Mouse (Mus musculus) liver, postnatal 0 days (tissue): Measurements from ENCODE around the gene Wdr54. TPM values are rescaled to one million over a fixed set of nuclear protein-coding genes. Genes with fewer than 3 reads are reported as not detected.
A peak's percentile ranks its signal among the peaks of the same experiment; 100 is the strongest.
"Not testable (repeated sequence)": the region's sequence is repeated elsewhere in the genome, so short reads cannot be mapped to it uniquely, and the experiment has no call there.

Source experiments
- ATAC-seq: fragments of 200-750 bp; cut with Nextera tagmentation; 2 replicates; pipeline ENCODE4 v1.8.0; 2017; ENCODE audit warnings: mild to moderate bottlenecking, moderate library complexity
- DNase-seq: peaks from one replicate; pipeline ENCODE4 v3.0.0-alpha.2; 2016
- H3K27ac ChIP-seq: fragments of 300-500 bp; sonication (generic); 2 replicates; pipeline ENCODE4 v1.5.1; 2014; ENCODE audit warnings: antibody characterized with exemption, moderate library complexity, mild to moderate bottlenecking, low read depth
- H3K27me3 ChIP-seq: fragments of 300-500 bp; sonication (generic); 2 replicates; pipeline ENCODE4 v1.6.1; 2014; ENCODE audit warnings: low read length, control low read depth, mixed read lengths; ENCODE audit not compliant: insufficient read depth
- H3K36me3 ChIP-seq: fragments of 300-500 bp; sonication (generic); replicated peaks from 2 replicates; pipeline ENCODE4 v1.6.1; 2014; ENCODE audit warnings: mild to moderate bottlenecking, control low read depth, low read length, moderate library complexity, mixed read lengths; ENCODE audit not compliant: insufficient read depth
- H3K4me1 ChIP-seq: fragments of 300-500 bp; sonication (generic); 2 replicates; pipeline ENCODE4 v1.6.1; 2014; ENCODE audit warnings: antibody characterized with exemption, mild to moderate bottlenecking, control low read depth; ENCODE audit not compliant: insufficient read depth
- H3K4me2 ChIP-seq: fragments of 300-500 bp; sonication (generic); 2 replicates; pipeline ENCODE4 v1.6.1; 2014; ENCODE audit warnings: low read depth, mild to moderate bottlenecking, low read length, moderate library complexity, mixed read lengths
- H3K4me3 ChIP-seq: fragments of 300-500 bp; sonication (generic); 2 replicates; pipeline ENCODE4 v1.5.1; 2014; ENCODE audit warnings: low read depth, low read length
- H3K9ac ChIP-seq: fragments of 300-500 bp; sonication (generic); replicated peaks from 2 replicates; pipeline ENCODE4 v1.6.1; 2014; ENCODE audit warnings: mild to moderate bottlenecking, moderate library complexity
- H3K9me3 ChIP-seq: fragments of 300-500 bp; sonication (generic); 2 replicates; pipeline ENCODE4 v1.6.1; 2016; ENCODE audit warnings: mild to moderate bottlenecking, control low read depth, low read length, mixed read lengths
- CTCF ChIP-seq: sonication (generic); IDR thresholded peaks from 2 replicates; pipeline ENCODE4 v1.5.1; 2016; ENCODE audit warnings: antibody characterized with exemption, low read depth
- EP300 ChIP-seq: IDR thresholded peaks from 2 replicates; pipeline ENCODE4 v1.6.1; 2016; ENCODE audit warnings: antibody characterized with exemption, low read depth, mild to moderate bottlenecking
- WGBS: fragments of 180-500 bp; shearing (Covaris S2); extraction: QIAGEN DNeasy Blood & Tissue Kit; methylation state at CpG from one replicate; pipeline ENCODE4 v1.1.7; 2014; ENCODE audit not compliant: insufficient replicate concordance; 5-methylcytosine and 5-hydroxymethylcytosine counted together
- polyA plus RNA-seq: library from polyadenylated mRNA; unstranded; fragments of >200 nt; fragmentation: Nextera tagmentation; extraction: Ambion mirVana; gene quantifications from 2 replicates; pipeline ENCODE4 v1.2.1, GENCODE M21; 2015

The Wdr54 gene
- polyA plus RNA-seq, 1 experiment from 2014 or later, result 0.20 TPM

GRCm38 (mm10) chr6:83162701-83163100 is 6.5 kb upstream of the Wdr54 start:
- peak overlapping the region; percentile 79 for H3K4me2 ChIP-seq
- ATAC-seq (0 out of 2 replicates have a peak, but pooled peaks have one; percentile 12), DNase-seq (peak; percentile 74)
- H3K9ac ChIP-seq, result peak overlapping the region; percentile 45; the same call in 1 of the 2 replicates
- peaks cover 32% of the 10 kb centered on the region for H3K4me1 ChIP-seq
- no peaks in the 10 kb centered on the region for H3K36me3 ChIP-seq
- no peak overlapping the region for H3K27ac ChIP-seq
- H3K4me3 ChIP-seq, result peak overlapping the region; percentile 45
- TF ChIP-seq EP300 (no peak), CTCF (peak; percentile 83)
- peaks cover 23% of the 10 kb centered on the region for H3K27me3 ChIP-seq
- no peaks in the 10 kb centered on the region for H3K9me3 ChIP-seq
- WGBS, result 1% methylated on average over 8 of the region's 8 CpGs

GRCm38 (mm10) chr6:83161921-83162641 is 5.9 kb upstream of the Wdr54 start:
- WGBS, result 2% methylated on average over 49 of the region's 49 CpGs

GRCm38 (mm10) chr6:83161442-83161841 is 5.2 kb upstream of the Wdr54 start:
- no peaks in the 10 kb centered on the region for H3K36me3 ChIP-seq
- no peaks in the 10 kb centered on the region for H3K9me3 ChIP-seq
- H3K4me2 ChIP-seq, result peak overlapping the region; percentile 79
- DNase-seq (no peak), ATAC-seq (no peak)
- TF ChIP-seq EP300 (no peak), CTCF (no peak)
- peak overlapping the region; percentile 45; the same call in 1 of the 2 replicates for H3K9ac ChIP-seq
- H3K4me1 ChIP-seq, result peaks cover 20% of the 10 kb centered on the region
- peak overlapping the region; percentile 45 for H3K4me3 ChIP-seq
- H3K27me3 ChIP-seq, result peaks cover 23% of the 10 kb centered on the region
- 12% methylated on average over 19 of the region's 19 CpGs for WGBS
- H3K27ac ChIP-seq, result no peak overlapping the region

More at GRCm38 (mm10) chr6:83161921-83162641, 5.9 kb upstream of the Wdr54 start:
- TF ChIP-seq EP300 (no peak), CTCF (no peak)
- no peaks in the 10 kb centered on the region for H3K36me3 ChIP-seq
- H3K9ac ChIP-seq, result peak overlapping the region; percentile 45
- DNase-seq (peak; percentile 52), ATAC-seq (peak; percentile 43)
- no peak overlapping the region for H3K27ac ChIP-seq
- H3K4me2 ChIP-seq, result peak overlapping the region; percentile 79
- H3K4me1 ChIP-seq, result peaks cover 26% of the 10 kb centered on the region
- peaks cover 23% of the 10 kb centered on the region for H3K27me3 ChIP-seq
- no peaks in the 10 kb centered on the region for H3K9me3 ChIP-seq
- peak overlapping the region; percentile 45 for H3K4me3 ChIP-seq

GRCm38 (mm10) chr6:83159456-83159855 is 3.3 kb upstream of the Wdr54 start:
- DNase-seq (peak; percentile 39), ATAC-seq (peak; percentile 36)
- not testable (repeated sequence) for H3K36me3 ChIP-seq, H3K4me2 ChIP-seq, H3K9ac ChIP-seq, H3K27ac ChIP-seq, H3K9me3 ChIP-seq, H3K4me3 ChIP-seq
- 24% methylated on average over 3 of the region's 3 CpGs for WGBS
- H3K27me3 ChIP-seq, result peaks cover 35% of the 10 kb centered on the region
- peaks cover 22% of the 10 kb centered on the region for H3K4me1 ChIP-seq
- TF ChIP-seq CTCF, result peak; percentile 72

GRCm38 (mm10) chr6:83155552-83156238 is 502 bp downstream of the Wdr54 start:
- DNase-seq (no peak), ATAC-seq (no peak)
- Histone ChIP-seq H3K4me1 (peaks cover 8% of the 10 kb centered on the region), H3K27ac (no peak overlapping the region), H3K27me3 (peaks cover 14% of the 10 kb centered on the region), H3K4me3 (peak overlapping the region; percentile 53), H3K4me2 (peak overlapping the region; percentile 85), H3K9ac (peak overlapping the region; percentile 34; the same call in 1 of the 2 replicates), H3K36me3 (no peaks in the 10 kb centered on the region), H3K9me3 (no peaks in the 10 kb centered on the region)
- TF ChIP-seq CTCF, result no peak
- TF ChIP-seq EP300, result no peak
- 11% methylated on average over 23 of the region's 23 CpGs for WGBS

GRCm38 (mm10) chr6:83153485-83153884 is 2.7 kb downstream of the Wdr54 start:
- Histone ChIP-seq H3K36me3 (peaks cover 5% of the 10 kb centered on the region; the same call in 1 of the 2 replicates), H3K27ac (no peak overlapping the region), H3K9me3 (no peaks in the 10 kb centered on the region), H3K4me2 (no peak overlapping the region), H3K4me1 (peaks cover 8% of the 10 kb centered on the region), H3K27me3 (0 out of 2 replicates have a peak, but pooled peaks cover 12% of the 10 kb centered on the region), H3K9ac (no peak overlapping the region), H3K4me3 (no peak overlapping the region)
- no peak for DNase-seq
- no peak for ATAC-seq
- TF ChIP-seq CTCF (no peak), EP300 (no peak)
- 50% methylated on average over 5 of the region's 5 CpGs for WGBS
